Mouse (Mus musculus): ENCODE measurements around the gene Kel.

- TF ChIP-seq USF1 (IDR thresholded peaks at IDR 0.05; ENCODE audit: low read depth, low read length) (no peak), CTCF (conservative IDR thresholded peaks at IDR 0.05 in 1 of 2, IDR thresholded peaks at IDR 0.05 in 1 of 2; ENCODE audit: low read depth in 2 of 2, low read length in 2 of 2) (no peak), TCF12 (IDR thresholded peaks at IDR 0.05; ENCODE audit: low read depth, low read length) (no peak), ELF1 (IDR thresholded peaks at IDR 0.05; ENCODE audit: low read depth, low read length) (no peak), SMC3 (IDR thresholded peaks at IDR 0.05; ENCODE audit: low read depth, low read length) (no peak), GABPA (IDR thresholded peaks at IDR 0.05; ENCODE audit: insufficient replicate concordance, low read depth, low read length) (no peak), CHD1 (IDR thresholded peaks at IDR 0.05; ENCODE audit: low read depth, low read length) (no peak), EP300 (IDR thresholded peaks at IDR 0.05; ENCODE audit: low read length) (no peak), MEF2A (IDR thresholded peaks at IDR 0.05; ENCODE audit: borderline replicate concordance, low read depth, low read length) (no peak), KAT2A (IDR thresholded peaks at IDR 0.05; ENCODE audit: insufficient replicate concordance, low read length) (no peak)
Measured at GRCm38 (mm10) chr6:41701245-41701644, 2.9 kb downstream of the Kel start.

Measured in CH12.LX (cell line).